Mouse (Mus musculus): ENCODE measurements around the gene Pdlim7.

GRCm38 (mm10) chr13:55540933-55541332, 27.5 kb upstream of the Pdlim7 start:
- TF ChIP-seq POLR2A (IDR thresholded peaks at IDR 0.05; ENCODE audit: control insufficient read depth in 1 of 2, insufficient read depth in 1 of 2, low read depth in 1 of 2, low read length in 2 of 2, poor library complexity in 1 of 2): no peak
- no peak for TF ChIP-seq MAX (IDR thresholded peaks at IDR 0.05; ENCODE audit: low read length)
- TF ChIP-seq EP300 (IDR thresholded peaks at IDR 0.05; ENCODE audit: low read depth in 1 of 2, low read length in 2 of 2): no peak
- TF ChIP-seq CTCF (IDR thresholded peaks at IDR 0.05 in 2 of 3, conservative IDR thresholded peaks at IDR 0.05 in 1 of 3; ENCODE audit: control insufficient read depth in 1 of 3, insufficient read depth in 1 of 3, low read depth in 2 of 3, low read length in 3 of 3, poor library complexity in 1 of 3, severe bottlenecking in 1 of 3): no peak
- no peak for TF ChIP-seq HCFC1 (IDR thresholded peaks at IDR 0.05; ENCODE audit: low read depth, low read length)
- TF ChIP-seq CHD2 (IDR thresholded peaks at IDR 0.05; ENCODE audit: low read length): no peak
- no peak for TF ChIP-seq POLR2AphosphoS2 (IDR thresholded peaks at IDR 0.05; ENCODE audit: low read length)
- TF ChIP-seq KAT2A (conservative IDR thresholded peaks at IDR 0.05; ENCODE audit: low read depth, low read length): no peak
- no peak for TF ChIP-seq RAD21 (IDR thresholded peaks at IDR 0.05; ENCODE audit: low read depth, low read length)

All from MEL (cell line).